ENCODE assay signal across 9 mouse cellular contexts in the genomic region with DNA sequence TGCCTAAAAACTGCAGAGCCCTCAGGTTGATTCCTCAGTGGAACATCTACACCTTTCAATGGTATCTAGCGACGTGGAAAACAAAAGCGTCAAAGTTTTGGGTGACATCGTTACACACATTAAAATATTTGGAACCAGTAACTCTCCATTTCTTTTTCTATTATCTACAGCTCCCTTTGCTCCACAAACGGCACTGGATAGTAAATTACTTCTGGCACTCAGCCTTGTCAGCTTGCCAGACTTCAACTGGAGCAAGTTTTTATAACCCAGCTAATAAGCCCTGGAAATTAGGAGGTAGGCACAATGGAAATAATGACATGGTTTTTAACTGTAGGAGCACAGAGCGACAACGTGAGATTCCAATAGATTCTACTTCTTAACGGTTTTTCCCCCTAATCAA. TPM values are rescaled to one million over a fixed set of nuclear protein-coding genes. Genes with fewer than 3 reads are reported as not detected.
DNase-seq lines count a peak whose midpoint lies in the region; ATAC-seq lines count a peak whose summit lies in the region.
"Had no signal": no experiment of that assay in that cellular context is flagged by ENCODE, and none has a peak within 500 bp of the region (broad histone marks: within the 10 kb centered on the region; RNA-seq: fewer than 3 reads in every experiment).

No protein-coding gene starts in this region.

- no peak overlapping the region for H3K4me3 ChIP-seq in limb, embryonic 13.5 days
- no peak overlapping the region for H3K4me3 ChIP-seq in limb, embryonic 10.5 days
- H3K4me3 ChIP-seq: liver, embryonic 15.5 days had no signal

- 39% methylated on average over 8 of the region's 8 CpGs for WGBS in limb, embryonic 13.5 days
- 59% methylated on average over 8 of the region's 8 CpGs for WGBS in limb, embryonic 10.5 days

- H3K27me3 ChIP-seq in limb, embryonic 13.5 days, result no peaks in the 10 kb centered on the region
- H3K27me3 ChIP-seq in limb, embryonic 10.5 days (ENCODE audit: low read depth, poor library complexity, severe bottlenecking), result no peaks in the 10 kb centered on the region

- no peaks in the 10 kb centered on the region for H3K36me3 ChIP-seq in limb, embryonic 13.5 days
- H3K36me3 ChIP-seq in limb, embryonic 10.5 days, result no peaks in the 10 kb centered on the region
- H3K36me3 ChIP-seq: liver, embryonic 15.5 days had no signal

- H3K9ac ChIP-seq in limb, embryonic 13.5 days, result no peak overlapping the region
- H3K9ac ChIP-seq: liver, embryonic 15.5 days had no signal

- no peaks in the 10 kb centered on the region for H3K9me3 ChIP-seq in limb, embryonic 13.5 days
- no peaks in the 10 kb centered on the region for H3K9me3 ChIP-seq in limb, embryonic 10.5 days (replicated peaks)
- H3K9me3 ChIP-seq: liver, embryonic 15.5 days had no signal

- no peak for ATAC-seq in limb, embryonic 13.5 days (ENCODE audit: low FRiP score, low read depth)

- peaks cover 14% of the 10 kb centered on the region for H3K4me1 ChIP-seq in limb, embryonic 13.5 days
- H3K4me1 ChIP-seq in limb, embryonic 10.5 days, result peaks cover 11% of the 10 kb centered on the region

- intact Hi-C loops in gastrocnemius, postnatal 14 days (cut with DNase I; ENCODE audit: low total_unique reads), result no loop called here

- peak overlapping the region; percentile 21; the same call in 1 of the 2 replicates for H3K4me2 ChIP-seq in limb, embryonic 13.5 days (replicated peaks)
- H3K4me2 ChIP-seq: liver, embryonic 15.5 days had no signal

- peak; percentile 20 to 24 for DNase-seq in cerebellum, adult 18-20 months
- DNase-seq in cerebellum, adult 8-10 months, result no peak
- no peak for DNase-seq in limb, embryonic 10.5 days (ENCODE audit: low spot score)
- peak; percentile 11 for DNase-seq in gastrocnemius, postnatal 14 days
- peak; percentile 64 for DNase-seq in lung, postnatal 14 days
- DNase-seq in thymus, postnatal 4 days, result no peak
- DNase-seq in urinary bladder, adult 18-20 months (ENCODE audit: low spot score in 2 of 2), result no peak

- no peak overlapping the region for H3K27ac ChIP-seq in limb, embryonic 13.5 days
- H3K27ac ChIP-seq in limb, embryonic 10.5 days, result no peak overlapping the region
- H3K27ac ChIP-seq: liver, embryonic 15.5 days had no signal

RNA-seq across cellular contexts. Expression of gene Utp6, which starts 3.7 kb away (rescaled TPM):
- 57.9 and 64.0 TPM in 2 replicates for polyA plus RNA-seq in limb, embryonic 13.5 days (2015; fragmentation: Nextera tagmentation; extraction: Ambion mirVana)
- polyA plus RNA-seq in limb, embryonic 10.5 days (2016; fragmentation: Nextera tagmentation; extraction: Ambion mirVana), result 72.3 and 77.1 TPM in 2 replicates
- 10 to 100 TPM; 30.8 to 35.4 TPM for total RNA-seq in gastrocnemius, postnatal 14 days (2021)

RNA-seq across cellular contexts. Expression of gene Suz12, which starts 27.0 kb away (rescaled TPM):
- 24.5 and 24.9 TPM in 2 replicates for polyA plus RNA-seq in limb, embryonic 13.5 days (2015; fragmentation: Nextera tagmentation; extraction: Ambion mirVana)
- 21.1 and 22.5 TPM in 2 replicates for polyA plus RNA-seq in limb, embryonic 10.5 days (2016; fragmentation: Nextera tagmentation; extraction: Ambion mirVana)
- 10 to 100 TPM; 16.7 to 17.7 TPM for total RNA-seq in gastrocnemius, postnatal 14 days (2021)

Comparison
In these comparisons a context has a peak if more than half of its experiments do, and no peak if none do; other contexts are left out.
1. DNase-seq: peak in cerebellum, adult 18-20 months (2 of 2), gastrocnemius, postnatal 14 days (single experiment) and lung, postnatal 14 days (single experiment); none in cerebellum, adult 8-10 months (single experiment), limb, embryonic 10.5 days (single experiment), thymus, postnatal 4 days (single experiment) and urinary bladder, adult 18-20 months (0 of 2).